Mouse (Mus musculus): ENCODE measurements at regions not wholly inside any gene's neighbourhood (a gene's known extent, or its start where the extent isn't known, plus 50 kb on each side); places are given as distances from the start of the nearest gene placed in this dataset.

- no peaks in the 10 kb centered on the region for H3K36me3 ChIP-seq (replicated peaks; ENCODE audit: control insufficient read depth, insufficient read depth, low read depth)
- TF ChIP-seq EP300 (IDR thresholded peaks at IDR 0.05; ENCODE audit: low read depth) = no peak
- no peak for TF ChIP-seq CTCF (IDR thresholded peaks at IDR 0.05; ENCODE audit: low read depth)
- H3K4me2 ChIP-seq (ENCODE audit: low read depth) = no peak overlapping the region
- ATAC-seq (ENCODE audit: insufficient read depth) (no peak), DNase-seq (ENCODE audit: low read depth in 3 of 3, low spot score in 3 of 3) (no peak)
- no peaks in the 10 kb centered on the region for H3K4me1 ChIP-seq (replicated peaks; ENCODE audit: control insufficient read depth in 2 of 2, insufficient read depth in 2 of 2, low read length in 1 of 2)
- 62% methylated on average over 1 of the region's 1 CpGs for WGBS (ENCODE audit: insufficient replicate concordance)
- H3K27ac ChIP-seq = no peak overlapping the region
- no peak overlapping the region for H3K4me3 ChIP-seq (ENCODE audit: insufficient read depth in 1 of 2, low read depth in 2 of 2, low read length in 2 of 2)
- no peaks in the 10 kb centered on the region for H3K27me3 ChIP-seq (ENCODE audit: control insufficient read depth, insufficient read depth, low read length)
- H3K9me3 ChIP-seq (ENCODE audit: control insufficient read depth, low read length) = no peaks in the 10 kb centered on the region
- H3K9ac ChIP-seq (replicated peaks) = no peak overlapping the region
These were observed 63.0 kb upstream of the Vstm5 start for GRCm38 (mm10) chr9:15175866-15176265.

- no peak for DNase-seq (ENCODE audit: low read depth in 3 of 3, low spot score in 3 of 3)
- H3K4me2 ChIP-seq (ENCODE audit: low read depth) = no peak overlapping the region
- no peak overlapping the region for H3K9ac ChIP-seq (replicated peaks)
- H3K4me3 ChIP-seq (ENCODE audit: insufficient read depth in 1 of 2, low read depth in 2 of 2, low read length in 2 of 2) = no peak overlapping the region
- TF ChIP-seq EP300 (IDR thresholded peaks at IDR 0.05; ENCODE audit: low read depth) (no peak), CTCF (IDR thresholded peaks at IDR 0.05; ENCODE audit: low read depth) (no peak)
- no peaks in the 10 kb centered on the region for H3K9me3 ChIP-seq (ENCODE audit: control insufficient read depth, low read length)
- H3K36me3 ChIP-seq (replicated peaks; ENCODE audit: control insufficient read depth, insufficient read depth, low read depth) = no peaks in the 10 kb centered on the region
- 56% methylated on average over 1 of the region's 1 CpGs for WGBS (ENCODE audit: insufficient replicate concordance)
- no peaks in the 10 kb centered on the region for H3K4me1 ChIP-seq (replicated peaks; ENCODE audit: control insufficient read depth in 2 of 2, insufficient read depth in 2 of 2, low read length in 1 of 2)
- ATAC-seq (ENCODE audit: insufficient read depth) = no peak
- no peaks in the 10 kb centered on the region for H3K27me3 ChIP-seq (ENCODE audit: control insufficient read depth, insufficient read depth, low read length)
- H3K27ac ChIP-seq = no peak overlapping the region
These were observed 63.4 kb upstream of the Vstm5 start for GRCm38 (mm10) chr9:15175412-15175811.

DNA sequence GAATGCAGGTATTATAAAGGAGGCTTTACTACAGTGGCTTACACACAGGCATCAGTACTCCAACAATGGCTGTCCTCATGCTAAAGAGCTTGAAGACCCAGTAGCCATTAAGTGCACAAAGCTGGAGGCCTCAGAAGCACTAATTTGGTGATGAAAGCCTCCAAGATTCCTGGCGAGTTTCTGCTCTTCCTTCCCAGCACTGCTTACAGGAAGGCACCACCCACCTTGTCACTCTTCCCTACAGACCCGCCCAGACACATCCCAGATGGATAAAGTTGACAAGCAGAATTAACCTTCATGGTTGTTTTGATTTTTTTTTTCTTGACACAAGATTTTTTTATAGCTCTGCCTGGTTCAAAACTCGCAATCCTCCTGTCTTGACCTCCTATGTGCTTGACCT is 59.0 kb upstream of the Hephl1 start:
- no peak overlapping the region for H3K9ac ChIP-seq (replicated peaks)
- no peaks in the 10 kb centered on the region for H3K9me3 ChIP-seq (ENCODE audit: control insufficient read depth, low read length)
- TF ChIP-seq CTCF (IDR thresholded peaks at IDR 0.05; ENCODE audit: low read depth) = no peak
- no peak for TF ChIP-seq EP300 (IDR thresholded peaks at IDR 0.05; ENCODE audit: low read depth)
- no peaks in the 10 kb centered on the region for H3K27me3 ChIP-seq (ENCODE audit: control insufficient read depth, insufficient read depth, low read length)
- H3K27ac ChIP-seq = no peak overlapping the region
- ATAC-seq (ENCODE audit: insufficient read depth) (no peak), DNase-seq (ENCODE audit: low read depth in 3 of 3, low spot score in 3 of 3) (no peak)
- no peak overlapping the region for H3K4me2 ChIP-seq (ENCODE audit: low read depth)
- WGBS (ENCODE audit: insufficient replicate concordance) = 20% methylated on average over 3 of the region's 3 CpGs
- no peaks in the 10 kb centered on the region for H3K36me3 ChIP-seq (replicated peaks; ENCODE audit: control insufficient read depth, insufficient read depth, low read depth)
- H3K4me1 ChIP-seq (replicated peaks; ENCODE audit: control insufficient read depth in 2 of 2, insufficient read depth in 2 of 2, low read length in 1 of 2) = no peaks in the 10 kb centered on the region
- no peak overlapping the region for H3K4me3 ChIP-seq (ENCODE audit: insufficient read depth in 1 of 2, low read depth in 2 of 2, low read length in 2 of 2)

DNA sequence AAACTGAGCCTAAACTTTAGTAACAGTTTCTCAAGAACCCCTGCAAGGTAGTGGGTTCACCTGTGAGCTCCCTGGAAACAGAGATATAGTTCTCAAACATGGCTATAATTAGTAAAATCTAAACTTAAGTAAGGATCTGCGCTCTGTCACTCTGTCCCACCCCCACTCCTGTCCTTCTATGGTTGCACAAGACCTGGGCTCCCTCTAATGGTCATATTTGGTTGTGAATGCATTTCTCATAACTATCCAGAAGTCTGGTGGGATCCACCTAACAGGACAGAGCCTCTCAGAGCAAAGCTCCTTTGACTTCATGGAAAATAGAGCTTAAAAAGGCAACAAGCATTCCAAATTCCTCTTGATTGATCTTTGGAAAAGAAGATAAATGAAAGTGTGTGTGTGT is 57.8 kb upstream of the Hephl1 start:
- Histone ChIP-seq H3K9me3 (ENCODE audit: control insufficient read depth, low read length) (no peaks in the 10 kb centered on the region), H3K27me3 (ENCODE audit: control insufficient read depth, insufficient read depth, low read length) (no peaks in the 10 kb centered on the region), H3K4me2 (ENCODE audit: low read depth) (no peak overlapping the region), H3K36me3 (replicated peaks; ENCODE audit: control insufficient read depth, insufficient read depth, low read depth) (no peaks in the 10 kb centered on the region), H3K4me3 (ENCODE audit: insufficient read depth in 1 of 2, low read depth in 2 of 2, low read length in 2 of 2) (no peak overlapping the region), H3K4me1 (replicated peaks; ENCODE audit: control insufficient read depth in 2 of 2, insufficient read depth in 2 of 2, low read length in 1 of 2) (no peaks in the 10 kb centered on the region), H3K9ac (replicated peaks) (no peak overlapping the region), H3K27ac (no peak overlapping the region)
- 65% methylated on average over 1 of the region's 1 CpGs for WGBS (ENCODE audit: insufficient replicate concordance)
- ATAC-seq (ENCODE audit: insufficient read depth) = no peak
- TF ChIP-seq CTCF (IDR thresholded peaks at IDR 0.05; ENCODE audit: low read depth) = peak; percentile 20; the same call in 1 of the 2 replicates
- no peak for TF ChIP-seq EP300 (IDR thresholded peaks at IDR 0.05; ENCODE audit: low read depth)
- no peak for DNase-seq (ENCODE audit: low read depth in 3 of 3, low spot score in 3 of 3)

DNA sequence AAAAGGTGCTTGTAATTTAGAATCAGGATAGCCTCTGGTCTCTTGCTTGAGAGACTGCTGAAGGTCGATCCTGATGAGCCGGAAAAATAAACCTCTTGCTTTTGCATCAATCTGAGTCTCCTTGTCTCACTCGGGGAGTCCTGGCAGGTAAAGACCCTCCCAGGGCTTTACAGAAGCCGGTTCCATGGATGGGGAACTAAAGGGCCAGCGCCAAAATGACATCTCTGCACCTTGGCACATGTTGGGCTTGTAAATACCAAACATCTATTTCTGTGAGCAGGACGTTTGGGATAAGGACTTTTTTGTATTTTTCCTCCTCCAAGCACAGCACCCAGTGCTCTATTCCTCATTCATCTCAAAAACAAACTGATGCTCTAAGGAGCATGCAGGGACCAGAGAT is 57.1 kb upstream of the Hephl1 start:
- no peak overlapping the region for H3K27ac ChIP-seq
- DNase-seq (ENCODE audit: low read depth in 3 of 3, low spot score in 3 of 3) = no peak

More for the DNA sequence above, 57.1 kb upstream of the Hephl1 start:
- WGBS (ENCODE audit: insufficient replicate concordance) = 51% methylated on average over 6 of the region's 6 CpGs
- H3K36me3 ChIP-seq (replicated peaks; ENCODE audit: control insufficient read depth, insufficient read depth, low read depth) = no peaks in the 10 kb centered on the region
- no peaks in the 10 kb centered on the region for H3K27me3 ChIP-seq (ENCODE audit: control insufficient read depth, insufficient read depth, low read length)
- H3K9ac ChIP-seq (replicated peaks) = no peak overlapping the region
- TF ChIP-seq CTCF (IDR thresholded peaks at IDR 0.05; ENCODE audit: low read depth) = no peak
- no peak for TF ChIP-seq EP300 (IDR thresholded peaks at IDR 0.05; ENCODE audit: low read depth)
- H3K4me1 ChIP-seq (replicated peaks; ENCODE audit: control insufficient read depth in 2 of 2, insufficient read depth in 2 of 2, low read length in 1 of 2) = no peaks in the 10 kb centered on the region
- H3K4me3 ChIP-seq (ENCODE audit: insufficient read depth in 1 of 2, low read depth in 2 of 2, low read length in 2 of 2) = no peak overlapping the region
- H3K4me2 ChIP-seq (ENCODE audit: low read depth) = no peak overlapping the region
- ATAC-seq (ENCODE audit: insufficient read depth) = no peak
- no peaks in the 10 kb centered on the region for H3K9me3 ChIP-seq (ENCODE audit: control insufficient read depth, low read length)
